Mouse (Mus musculus) intestine, postnatal 0 days (tissue): ENCODE results near the gene Grik5. TPM values are rescaled to one million over a fixed set of nuclear protein-coding genes. Genes with fewer than 3 reads are reported as not detected.

Experiments used
- ATAC-seq: fragments of 200-750 bp; cut with Nextera tagmentation; 2 replicates; pipeline ENCODE4 v1.8.0; 2017; ENCODE audit warnings: mild to moderate bottlenecking, moderate TSS enrichment, moderate library complexity
- H3K27ac ChIP-seq: fragments of 300-500 bp; sonication (generic); 2 replicates; pipeline ENCODE4 v1.5.1; 2014; ENCODE audit warnings: mild to moderate bottlenecking, low read depth, low read length, moderate library complexity
- H3K27me3 ChIP-seq: fragments of 300-500 bp; sonication (generic); replicated peaks from 2 replicates; pipeline ENCODE4 v1.6.1; 2014; ENCODE audit warnings: low read length, mixed read lengths; ENCODE audit not compliant: control insufficient read depth, insufficient read depth
- H3K36me3 ChIP-seq: fragments of 300-500 bp; sonication (generic); 2 replicates; pipeline ENCODE4 v1.6.1; 2014; ENCODE audit warnings: mild to moderate bottlenecking, moderate library complexity; ENCODE audit not compliant: control insufficient read depth, insufficient read depth
- H3K4me1 ChIP-seq: fragments of 300-500 bp; sonication (generic); replicated peaks from 2 replicates; pipeline ENCODE4 v1.6.1; 2014; ENCODE audit warnings: antibody characterized with exemption, low read length, mixed read lengths; ENCODE audit not compliant: control insufficient read depth, insufficient read depth
- H3K4me2 ChIP-seq: fragments of 300-500 bp; sonication (generic); replicated peaks from 2 replicates; pipeline ENCODE4 v1.6.1; 2014; ENCODE audit warnings: low read depth, mild to moderate bottlenecking, moderate library complexity
- H3K4me3 ChIP-seq: fragments of 300-500 bp; sonication (generic); 2 replicates; pipeline ENCODE4 v1.5.1; 2014; ENCODE audit warnings: low read depth, low read length
- H3K9ac ChIP-seq: fragments of 300-500 bp; sonication (generic); 2 replicates; pipeline ENCODE4 v1.6.1; 2014; ENCODE audit warnings: mild to moderate bottlenecking, low read depth, low read length
- H3K9me3 ChIP-seq: fragments of 300-500 bp; sonication (generic); 2 replicates; pipeline ENCODE4 v1.6.1; 2016; ENCODE audit warnings: mixed run types; ENCODE audit not compliant: control insufficient read depth
- CTCF ChIP-seq: sonication (generic); IDR thresholded peaks from 2 replicates; pipeline ENCODE4 v1.5.1; 2016; ENCODE audit warnings: low read depth, mild to moderate bottlenecking, control low read depth, antibody characterized with exemption, moderate library complexity
- WGBS: fragments of 180-500 bp; shearing (Covaris S2); extraction: QIAGEN DNeasy Blood & Tissue Kit; methylation state at CpG from one replicate; pipeline ENCODE4 v1.1.7; 2014; 5-methylcytosine and 5-hydroxymethylcytosine counted together
- polyA plus RNA-seq: library from polyadenylated mRNA; unstranded; fragments of >200 nt; fragmentation: Nextera tagmentation; extraction: Ambion mirVana; gene quantifications from 2 replicates; pipeline ENCODE4 v1.2.1, GENCODE M21; 2015

Grik5 gene
- polyA plus RNA-seq, 1 experiment from 2014 or later, result 1.3 TPM

GRCm38 (mm10) chr7:25110336-25110735 is 38.2 kb upstream of the Grik5 start:
- Histone ChIP-seq H3K4me2 (no peak overlapping the region), H3K4me1 (no peaks in the 10 kb centered on the region), H3K36me3 (no peaks in the 10 kb centered on the region), H3K27me3 (0 out of 2 replicates have a peak, but pooled peaks cover 1% of the 10 kb centered on the region), H3K4me3 (no peak overlapping the region), H3K9ac (no peak overlapping the region), H3K27ac (no peak overlapping the region), H3K9me3 (no peaks in the 10 kb centered on the region)
- no peak for TF ChIP-seq CTCF
- 81% methylated on average over 9 of the region's 9 CpGs for WGBS
- ATAC-seq, result no peak

- Histone ChIP-seq H3K4me3 (no peak overlapping the region), H3K9ac (no peak overlapping the region), H3K27ac (no peak overlapping the region), H3K4me1 (no peaks in the 10 kb centered on the region), H3K36me3 (no peaks in the 10 kb centered on the region), H3K4me2 (no peak overlapping the region), H3K9me3 (no peaks in the 10 kb centered on the region), H3K27me3 (no peaks in the 10 kb centered on the region)
- TF ChIP-seq CTCF, result no peak
- ATAC-seq, result no peak
- 73% methylated on average over 12 of the region's 12 CpGs for WGBS
Measured at GRCm38 (mm10) chr7:25109355-25109754, 37.2 kb upstream of the Grik5 start.

- no peak overlapping the region for H3K4me2 ChIP-seq
- H3K4me3 ChIP-seq, result no peak overlapping the region
- TF ChIP-seq CTCF, result no peak
- no peaks in the 10 kb centered on the region for H3K27me3 ChIP-seq
- no peaks in the 10 kb centered on the region for H3K4me1 ChIP-seq
- no peak overlapping the region for H3K27ac ChIP-seq
- no peak overlapping the region for H3K9ac ChIP-seq
- H3K36me3 ChIP-seq, result no peaks in the 10 kb centered on the region
- no peak for ATAC-seq
- no peaks in the 10 kb centered on the region for H3K9me3 ChIP-seq
- WGBS, result 60% methylated on average over 16 of the region's 17 CpGs
Measured at GRCm38 (mm10) chr7:25106790-25107502, 34.8 kb upstream of the Grik5 start.

- TF ChIP-seq CTCF, result peak; percentile 92
- H3K4me3 ChIP-seq, result no peak overlapping the region
- no peak overlapping the region for H3K4me2 ChIP-seq
- H3K4me1 ChIP-seq, result no peaks in the 10 kb centered on the region
- no peaks in the 10 kb centered on the region for H3K9me3 ChIP-seq
- no peak overlapping the region for H3K9ac ChIP-seq
- H3K36me3 ChIP-seq, result no peaks in the 10 kb centered on the region
- 21% methylated on average over 17 of the region's 17 CpGs for WGBS
- H3K27me3 ChIP-seq, result no peaks in the 10 kb centered on the region
- peak; percentile 8; the same call in 1 of the 2 replicates for ATAC-seq
- H3K27ac ChIP-seq, result no peak overlapping the region
Measured at GRCm38 (mm10) chr7:25105411-25106160, 33.4 kb upstream of the Grik5 start.

- Histone ChIP-seq H3K9ac (no peak overlapping the region), H3K9me3 (no peaks in the 10 kb centered on the region), H3K27ac (no peak overlapping the region), H3K4me3 (no peak overlapping the region), H3K4me1 (no peaks in the 10 kb centered on the region), H3K36me3 (no peaks in the 10 kb centered on the region), H3K27me3 (no peaks in the 10 kb centered on the region), H3K4me2 (no peak overlapping the region)
- TF ChIP-seq CTCF, result peak; percentile 46; the same call in 1 of the 2 replicates
- no peak for ATAC-seq
- WGBS, result 46% methylated on average over 4 of the region's 4 CpGs
Measured at GRCm38 (mm10) chr7:25099581-25099980, 27.4 kb upstream of the Grik5 start.

GRCm38 (mm10) chr7:25098169-25098568 is 26.0 kb upstream of the Grik5 start:
- WGBS, result 76% methylated on average over 3 of the region's 3 CpGs
- ATAC-seq, result no peak
- Histone ChIP-seq H3K4me3 (no peak overlapping the region), H3K27me3 (no peaks in the 10 kb centered on the region), H3K9me3 (no peaks in the 10 kb centered on the region), H3K4me1 (no peaks in the 10 kb centered on the region), H3K9ac (no peak overlapping the region), H3K4me2 (no peak overlapping the region), H3K27ac (no peak overlapping the region), H3K36me3 (no peaks in the 10 kb centered on the region)
- TF ChIP-seq CTCF, result no peak
